Mouse (Mus musculus) cerebellum, adult 2 months (tissue): ENCODE measurements around the gene Gm17364.

ENCODE experiments used
- CTCF ChIP-seq: fragments of 200-500 bp; IDR thresholded peaks from 2 replicates; pipeline ENCODE4 v1.5.1; 2011; ENCODE audit warnings: low read depth, mild to moderate bottlenecking, control low read depth, low read length, moderate library complexity, borderline replicate concordance; ENCODE audit not compliant: insufficient read depth
- POLR2A ChIP-seq: fragments of 200-500 bp; IDR thresholded peaks from 2 replicates; pipeline ENCODE4 v1.6.1; 2011; ENCODE audit warnings: low read length, control low read depth, borderline replicate concordance; ENCODE audit not compliant: insufficient read depth

GRCm38 (mm10) chr13:41251667-41252066, 22.1 kb downstream of the Gm17364 start:
- TF ChIP-seq POLR2A (no peak), CTCF (no peak)
